Mouse (Mus musculus) v-Abl transformed pro-B cells (cell line): ENCODE data around the gene 1700025G04Rik.

Experiments
- in situ Hi-C, 2 experiments: fragments of 400-800 bp; cut with MboI; formaldehyde crosslinking; loops; one replicate each; pipeline ENCODE4 v1.15.1; 2025; ENCODE audit not compliant: unreplicated experiment in 2 of 2

1700025G04Rik gene

GRCm38 (mm10) chr1:152090018-152090553, at the start of gene 1700025G04Rik:
1700025G04Rik (minus strand) TSS chr1:152090125.
- in situ Hi-C loops = loop anchor here in 1 of 2 experiments (25.0 kb wide), 1 partner anchor 197 kb away; no protein-coding TSS in a partner anchor

GRCm38 (mm10) chr1:152139496-152139895, 49.6 kb upstream of the 1700025G04Rik start:
- in situ Hi-C loops = no loop called here

GRCm38 (mm10) chr1:152130029-152130727, 40.3 kb upstream of the 1700025G04Rik start:
- in situ Hi-C loops = no loop called here

- in situ Hi-C loops = no loop called here
Observed at GRCm38 (mm10) chr1:152125451-152125850, 35.5 kb upstream of the 1700025G04Rik start.

- in situ Hi-C loops = no loop called here
Observed at GRCm38 (mm10) chr1:152110123-152110522, 20.2 kb upstream of the 1700025G04Rik start.

GRCm38 (mm10) chr1:152106136-152106535, 16.2 kb upstream of the 1700025G04Rik start:
- in situ Hi-C loops = no loop called here

GRCm38 (mm10) chr1:152105246-152105645, 15.3 kb upstream of the 1700025G04Rik start:
- in situ Hi-C loops = no loop called here

GRCm38 (mm10) chr1:152101746-152102145, 11.8 kb upstream of the 1700025G04Rik start:
- in situ Hi-C loops = no loop called here

- in situ Hi-C loops = loop anchor here in 1 of 2 experiments (25.0 kb wide), 1 partner anchor 191 kb away; no protein-coding TSS in a partner anchor
Observed at GRCm38 (mm10) chr1:152096045-152096444, 6.1 kb upstream of the 1700025G04Rik start.

GRCm38 (mm10) chr1:152090564-152091545, 930 bp upstream of the 1700025G04Rik start:
- in situ Hi-C loops = loop anchor here in 1 of 2 experiments (25.0 kb wide), 1 partner anchor 196 kb away; no protein-coding TSS in a partner anchor

- in situ Hi-C loops = loop anchor here (5.0 to 25.0 kb wide), 2 partner anchors 198 to 267 kb away; no protein-coding TSS in a partner anchor
Observed at GRCm38 (mm10) chr1:152089526-152089925, 399 bp downstream of the 1700025G04Rik start.

- in situ Hi-C loops = loop anchor here (5.0 to 25.0 kb wide), 2 partner anchors 198 to 267 kb away; no protein-coding TSS in a partner anchor
Observed at GRCm38 (mm10) chr1:152088791-152089401, 1.0 kb downstream of the 1700025G04Rik start.

- in situ Hi-C loops = loop anchor here (5.0 to 25.0 kb wide), 2 partner anchors 199 to 266 kb away; no protein-coding TSS in a partner anchor
Observed at GRCm38 (mm10) chr1:152088030-152088429, 1.9 kb downstream of the 1700025G04Rik start.

GRCm38 (mm10) chr1:152086951-152087350, 3.0 kb downstream of the 1700025G04Rik start:
- in situ Hi-C loops = loop anchor here (5.0 to 25.0 kb wide), 2 partner anchors 200 to 265 kb away; no protein-coding TSS in a partner anchor

GRCm38 (mm10) chr1:152085561-152085960, 4.4 kb downstream of the 1700025G04Rik start:
- in situ Hi-C loops = loop anchor here (5.0 to 25.0 kb wide), 2 partner anchors 202 to 263 kb away; no protein-coding TSS in a partner anchor

GRCm38 (mm10) chr1:152084638-152085345, 5.1 kb downstream of the 1700025G04Rik start:
- in situ Hi-C loops = loop anchor here (5.0 to 25.0 kb wide), 2 partner anchors 203 to 262 kb away; no protein-coding TSS in a partner anchor

- in situ Hi-C loops = loop anchor here in 1 of 2 experiments (25.0 kb wide), 1 partner anchor 205 kb away; no protein-coding TSS in a partner anchor
Observed at GRCm38 (mm10) chr1:152081954-152082711, 7.8 kb downstream of the 1700025G04Rik start.

- in situ Hi-C loops = loop anchor here in 1 of 2 experiments (25.0 kb wide), 1 partner anchor 206 kb away; no protein-coding TSS in a partner anchor
Observed at GRCm38 (mm10) chr1:152081121-152081520, 8.8 kb downstream of the 1700025G04Rik start.
